Comparison of ENCODE assay signal across 8 mouse cellular contexts in the genomic region with DNA sequence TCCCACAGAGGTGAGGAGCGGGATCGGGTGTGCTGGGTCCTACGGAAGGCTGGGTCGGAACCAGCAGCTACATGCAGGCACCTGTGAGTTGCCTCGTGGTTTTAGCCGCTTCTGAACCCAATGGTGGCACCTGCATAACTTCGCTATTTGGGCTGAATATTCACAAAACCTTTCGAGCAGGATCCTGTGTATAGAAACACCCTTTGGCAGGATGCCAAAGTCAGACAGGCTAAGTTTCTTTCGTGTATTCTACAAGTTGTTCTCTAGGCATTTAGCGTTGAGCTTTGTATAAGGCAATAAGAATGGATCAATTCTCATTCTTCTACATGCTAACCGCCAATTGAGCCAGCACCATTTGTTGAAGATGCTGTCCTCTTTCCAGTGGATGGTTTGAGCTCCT. TPM values are rescaled to one million over a fixed set of nuclear protein-coding genes. Genes with fewer than 3 reads are reported as not detected.
A peak's percentile ranks its signal among the peaks of the same experiment; 100 is the strongest.
DNase-seq lines count a peak whose midpoint lies in the region; ATAC-seq and TF ChIP-seq lines count a peak whose summit lies in the region.
"Not testable (repeated sequence)": the region's sequence is repeated elsewhere in the genome, so short reads cannot be mapped to it uniquely, and the experiment has no call there.

No protein-coding gene starts in this region.

- H3K4me2 ChIP-seq in liver, embryonic 15.5 days = peak overlapping the region; percentile 69
- peak overlapping the region; percentile 84 for H3K4me2 ChIP-seq in myocyte (ENCODE audit: low read depth)
- peak overlapping the region; percentile 52 for H3K4me2 ChIP-seq in stomach, embryonic 15.5 days

- H3K4me1 ChIP-seq in forebrain, embryonic 10.5 days; liver, embryonic 15.5 days (replicated peaks); stomach, embryonic 15.5 days: not testable (repeated sequence)

- DNase-seq in ES-CJ7 (ENCODE audit: low read depth, low spot score) = peak; percentile 56
- DNase-seq in c-Kit-positive CD71-positive TER-119-negative erythroid progenitor cells, embryonic 14.5 days (ENCODE audit: low read depth) = peak; percentile 29
- DNase-seq in forebrain, embryonic 10.5 days (ENCODE audit: extremely low spot score, low spot score) = peak; percentile 15
- DNase-seq in heart, postnatal 4 days = peak; percentile 7
- DNase-seq in kidney, postnatal 10 days = peak; percentile 11

- H3K36me3 ChIP-seq in forebrain, embryonic 10.5 days (replicated peaks); liver, embryonic 15.5 days (replicated peaks); myocyte (ENCODE audit: control insufficient read depth, insufficient read depth); stomach, embryonic 15.5 days: not testable (repeated sequence)

- TF ChIP-seq POLR2A in myocyte (IDR thresholded peaks at IDR 0.05; ENCODE audit: insufficient read length, low read depth) = not testable (repeated sequence)

- not testable (repeated sequence) for H3K27me3 ChIP-seq in forebrain, embryonic 10.5 days (ENCODE audit: poor library complexity, severe bottlenecking); liver, embryonic 15.5 days; myocyte (ENCODE audit: control insufficient read depth, insufficient read depth, insufficient read length); stomach, embryonic 15.5 days (replicated peaks)

- H3K4me3 ChIP-seq in forebrain, embryonic 10.5 days = peak overlapping the region; percentile 56
- H3K4me3 ChIP-seq in liver, embryonic 15.5 days (replicated peaks) = peak overlapping the region; percentile 62
- H3K4me3 ChIP-seq in myocyte = peak overlapping the region; percentile 47
- peak overlapping the region; percentile 52 for H3K4me3 ChIP-seq in stomach, embryonic 15.5 days (replicated peaks)

- 6% methylated on average over 11 of the region's 11 CpGs for WGBS in forebrain, embryonic 10.5 days
- 3% methylated on average over 11 of the region's 11 CpGs for WGBS in liver, embryonic 15.5 days (ENCODE audit: insufficient replicate concordance)
- 8% methylated on average over 11 of the region's 11 CpGs for WGBS in stomach, embryonic 15.5 days

- peaks cover 16% of the 10 kb centered on the region for H3K9me3 ChIP-seq in forebrain, embryonic 10.5 days
- H3K9me3 ChIP-seq in liver, embryonic 15.5 days (replicated peaks); stomach, embryonic 15.5 days: not testable (repeated sequence)

- not testable (repeated sequence) for H3K79me2 ChIP-seq in myocyte (ENCODE audit: control insufficient read depth, insufficient read depth)

- H3K27ac ChIP-seq in forebrain, embryonic 10.5 days = peak overlapping the region; percentile 56
- peak overlapping the region; percentile 29; the same call in 1 of the 2 replicates for H3K27ac ChIP-seq in liver, embryonic 15.5 days (replicated peaks)
- peak overlapping the region; percentile 48; the same call in 1 of the 2 replicates for H3K27ac ChIP-seq in stomach, embryonic 15.5 days

- H3K9ac ChIP-seq in liver, embryonic 15.5 days = peak overlapping the region; percentile 39
- H3K9ac ChIP-seq in stomach, embryonic 15.5 days = peak overlapping the region; percentile 16; the same call in 1 of the 2 replicates

- ATAC-seq in liver, embryonic 15.5 days (ENCODE audit: insufficient read depth); stomach, embryonic 15.5 days (ENCODE audit: insufficient read depth, low FRiP score, low read depth): not testable (repeated sequence)

- H3ac ChIP-seq in myocyte (ENCODE audit: control insufficient read depth, insufficient read length) = not testable (repeated sequence)

RNA-seq across cellular contexts. Expression of gene Zfp960, which starts 58.6 kb away (rescaled TPM):
- polyA plus RNA-seq in forebrain, embryonic 10.5 days (2016; fragmentation: Nextera tagmentation; extraction: Ambion mirVana) = 4.9 and 5.8 TPM in 2 replicates
- 1 to 10 TPM; 8.2 to 8.8 TPM for total RNA-seq in heart, postnatal 4 days (2021)
- polyA plus RNA-seq in liver, embryonic 15.5 days (2015; fragmentation: Nextera tagmentation; extraction: Ambion mirVana) = 0.89 and 1.0 TPM in 2 replicates
- polyA plus RNA-seq in myocyte (2012; fragmentation: generic; extraction: Trizol) = 2.3 TPM
- polyA plus RNA-seq in stomach, embryonic 15.5 days (2015; fragmentation: Nextera tagmentation; extraction: Ambion mirVana) = 4.9 and 6.2 TPM in 2 replicates
